Mouse (Mus musculus) limb, embryonic 11.5 days (tissue): ENCODE results near the gene Dnajb13. TPM values are rescaled to one million over a fixed set of nuclear protein-coding genes. Genes with fewer than 3 reads are reported as not detected.

Experiments
- ATAC-seq: fragments of 200-750 bp; cut with Nextera tagmentation; 2 replicates; pipeline ENCODE4 v1.8.0; 2017; ENCODE audit warnings: low read depth; ENCODE audit not compliant: insufficient number of reproducible peaks, low FRiP score, low TSS enrichment
- DNase-seq: peaks from one replicate; pipeline ENCODE4 v3.0.0-alpha.2; 2015; ENCODE audit warnings: low spot score
- H3K27ac ChIP-seq: fragments of 300-500 bp; sonication (generic); replicated peaks from 2 replicates; pipeline ENCODE4 v1.5.1; 2014; ENCODE audit warnings: low read depth, mild to moderate bottlenecking, low read length
- H3K27me3 ChIP-seq: fragments of 300-500 bp; sonication (generic); 2 replicates; pipeline ENCODE4 v1.6.1; 2014; ENCODE audit warnings: mild to moderate bottlenecking, low read length, mixed read lengths; ENCODE audit not compliant: control insufficient read depth, insufficient read depth
- H3K36me3 ChIP-seq: fragments of 300-500 bp; sonication (generic); 2 replicates; pipeline ENCODE4 v1.6.1; 2014; ENCODE audit warnings: mild to moderate bottlenecking, low read length, moderate library complexity, mixed read lengths; ENCODE audit not compliant: control insufficient read depth, insufficient read depth
- H3K4me1 ChIP-seq: fragments of 300-500 bp; sonication (generic); 2 replicates; pipeline ENCODE4 v1.6.1; 2014; ENCODE audit warnings: low read length, mixed read lengths; ENCODE audit not compliant: control insufficient read depth, insufficient read depth
- H3K4me2 ChIP-seq: fragments of 300-500 bp; sonication (generic); 2 replicates; pipeline ENCODE4 v1.6.1; 2014; ENCODE audit warnings: low read depth, mild to moderate bottlenecking, moderate library complexity; ENCODE audit not compliant: severe bottlenecking
- H3K4me3 ChIP-seq: fragments of 300-500 bp; sonication (generic); 2 replicates; pipeline ENCODE4 v1.5.1; 2014; ENCODE audit warnings: low read depth, low read length
- H3K9ac ChIP-seq: fragments of 300-500 bp; sonication (generic); 2 replicates; pipeline ENCODE4 v1.6.1; 2014; ENCODE audit warnings: mild to moderate bottlenecking, low read length
- H3K9me3 ChIP-seq: fragments of 300-500 bp; sonication (generic); 2 replicates; pipeline ENCODE4 v1.6.1; 2016; ENCODE audit warnings: low read length; ENCODE audit not compliant: control insufficient read depth
- WGBS: fragments of 180-500 bp; shearing (Covaris S2); extraction: QIAGEN DNeasy Blood & Tissue Kit; methylation state at CpG from one replicate; pipeline ENCODE4 v1.1.7; 2014; 5-methylcytosine and 5-hydroxymethylcytosine counted together
- polyA plus RNA-seq: library from polyadenylated mRNA; unstranded; fragments of >200 nt; fragmentation: Nextera tagmentation; extraction: Ambion mirVana; gene quantifications from 2 replicates; pipeline ENCODE4 v1.2.1, GENCODE M21; 2014

The Dnajb13 gene
- polyA plus RNA-seq, 1 experiment from 2014 or later = 0.11 TPM

GRCm38 (mm10) chr7:100465656-100466309 lies 49.0 kb downstream of the Dnajb13 start:
- Histone ChIP-seq H3K27ac (no peak overlapping the region), H3K36me3 (peaks cover 2% of the 10 kb centered on the region; the same call in 1 of the 2 replicates), H3K9me3 (no peaks in the 10 kb centered on the region), H3K4me1 (0 out of 2 replicates have a peak, but pooled peaks cover 2% of the 10 kb centered on the region), H3K9ac (no peak overlapping the region), H3K4me2 (no peak overlapping the region), H3K27me3 (no peaks in the 10 kb centered on the region), H3K4me3 (no peak overlapping the region)
- DNase-seq (no peak), ATAC-seq (no peak)
- WGBS = 78% methylated on average over 5 of the region's 5 CpGs

GRCm38 (mm10) chr7:100465248-100465647 lies 49.5 kb downstream of the Dnajb13 start:
- DNase-seq (no peak), ATAC-seq (no peak)
- 85% methylated on average over 4 of the region's 4 CpGs for WGBS
- H3K36me3 ChIP-seq = peaks cover 2% of the 10 kb centered on the region; the same call in 1 of the 2 replicates
- H3K4me2 ChIP-seq = no peak overlapping the region
- H3K27ac ChIP-seq = no peak overlapping the region
- H3K9ac ChIP-seq = no peak overlapping the region
- no peaks in the 10 kb centered on the region for H3K9me3 ChIP-seq
- H3K27me3 ChIP-seq = no peaks in the 10 kb centered on the region
- 0 out of 2 replicates have a peak, but pooled peaks cover 2% of the 10 kb centered on the region for H3K4me1 ChIP-seq
- H3K4me3 ChIP-seq = no peak overlapping the region

- H3K4me3 ChIP-seq = no peak overlapping the region
- DNase-seq = no peak
- no peaks in the 10 kb centered on the region for H3K9me3 ChIP-seq
- H3K4me1 ChIP-seq = 0 out of 2 replicates have a peak, but pooled peaks cover 2% of the 10 kb centered on the region
- WGBS = 90% methylated on average over 7 of the region's 7 CpGs
- no peaks in the 10 kb centered on the region for H3K27me3 ChIP-seq
- H3K4me2 ChIP-seq = no peak overlapping the region
- H3K9ac ChIP-seq = no peak overlapping the region
- H3K36me3 ChIP-seq = peaks cover 10% of the 10 kb centered on the region; the same call in 1 of the 2 replicates
- no peak for ATAC-seq
- no peak overlapping the region for H3K27ac ChIP-seq
Measured at GRCm38 (mm10) chr7:100464248-100464647, 50.5 kb downstream of the Dnajb13 start.

GRCm38 (mm10) chr7:100463757-100464156 lies 51.0 kb downstream of the Dnajb13 start:
- ATAC-seq = no peak
- DNase-seq = no peak
- H3K4me3 ChIP-seq = no peak overlapping the region
- H3K27me3 ChIP-seq = no peaks in the 10 kb centered on the region
- H3K4me2 ChIP-seq = no peak overlapping the region
- no peaks in the 10 kb centered on the region for H3K9me3 ChIP-seq
- H3K9ac ChIP-seq = no peak overlapping the region
- no peak overlapping the region for H3K27ac ChIP-seq
- 0 out of 2 replicates have a peak, but pooled peaks cover 2% of the 10 kb centered on the region for H3K4me1 ChIP-seq
- WGBS = 79% methylated on average over 10 of the region's 10 CpGs
- H3K36me3 ChIP-seq = peaks cover 10% of the 10 kb centered on the region; the same call in 1 of the 2 replicates

- Histone ChIP-seq H3K4me1 (0 out of 2 replicates have a peak, but pooled peaks cover 2% of the 10 kb centered on the region), H3K9ac (no peak overlapping the region), H3K27ac (no peak overlapping the region), H3K27me3 (no peaks in the 10 kb centered on the region), H3K4me3 (no peak overlapping the region), H3K36me3 (peaks cover 10% of the 10 kb centered on the region; the same call in 1 of the 2 replicates), H3K9me3 (no peaks in the 10 kb centered on the region), H3K4me2 (no peak overlapping the region)
- 78% methylated on average over 9 of the region's 9 CpGs for WGBS
- DNase-seq = no peak
- no peak for ATAC-seq
Measured at GRCm38 (mm10) chr7:100463194-100463593, 51.6 kb downstream of the Dnajb13 start.

- Histone ChIP-seq H3K9me3 (no peaks in the 10 kb centered on the region), H3K27me3 (no peaks in the 10 kb centered on the region), H3K36me3 (peaks cover 18% of the 10 kb centered on the region; the same call in 1 of the 2 replicates), H3K4me2 (no peak overlapping the region), H3K4me1 (0 out of 2 replicates have a peak, but pooled peaks cover 2% of the 10 kb centered on the region), H3K27ac (no peak overlapping the region), H3K9ac (no peak overlapping the region), H3K4me3 (no peak overlapping the region)
- ATAC-seq (no peak), DNase-seq (no peak)
- 88% methylated on average over 6 of the region's 6 CpGs for WGBS
Measured at GRCm38 (mm10) chr7:100461621-100462151, 53.1 kb downstream of the Dnajb13 start.

GRCm38 (mm10) chr7:100459862-100460261 lies 54.9 kb downstream of the Dnajb13 start:
- Histone ChIP-seq H3K9me3 (no peaks in the 10 kb centered on the region), H3K27ac (no peak overlapping the region), H3K9ac (no peak overlapping the region), H3K4me2 (no peak overlapping the region), H3K4me3 (no peak overlapping the region), H3K27me3 (no peaks in the 10 kb centered on the region), H3K36me3 (peaks cover 27% of the 10 kb centered on the region), H3K4me1 (0 out of 2 replicates have a peak, but pooled peaks cover 2% of the 10 kb centered on the region)
- ATAC-seq (no peak), DNase-seq (no peak)
- 92% methylated on average over 3 of the region's 3 CpGs for WGBS

- ATAC-seq (no peak), DNase-seq (no peak)
- no peak overlapping the region for H3K9ac ChIP-seq
- H3K4me3 ChIP-seq = no peak overlapping the region
- H3K4me2 ChIP-seq = no peak overlapping the region
- no peaks in the 10 kb centered on the region for H3K4me1 ChIP-seq
- 81% methylated on average over 1 of the region's 1 CpGs for WGBS
- peaks cover 30% of the 10 kb centered on the region for H3K36me3 ChIP-seq
- no peaks in the 10 kb centered on the region for H3K9me3 ChIP-seq
- no peaks in the 10 kb centered on the region for H3K27me3 ChIP-seq
- H3K27ac ChIP-seq = no peak overlapping the region
Measured at GRCm38 (mm10) chr7:100458153-100458552, 56.6 kb downstream of the Dnajb13 start.
